Mouse (Mus musculus): ENCODE measurements around the gene Efna5. TPM values are rescaled to one million over a fixed set of nuclear protein-coding genes. Genes with fewer than 3 reads are reported as not detected.

The Efna5 gene
- polyA plus RNA-seq, 1 experiment, result 0.42 TPM

DNA sequence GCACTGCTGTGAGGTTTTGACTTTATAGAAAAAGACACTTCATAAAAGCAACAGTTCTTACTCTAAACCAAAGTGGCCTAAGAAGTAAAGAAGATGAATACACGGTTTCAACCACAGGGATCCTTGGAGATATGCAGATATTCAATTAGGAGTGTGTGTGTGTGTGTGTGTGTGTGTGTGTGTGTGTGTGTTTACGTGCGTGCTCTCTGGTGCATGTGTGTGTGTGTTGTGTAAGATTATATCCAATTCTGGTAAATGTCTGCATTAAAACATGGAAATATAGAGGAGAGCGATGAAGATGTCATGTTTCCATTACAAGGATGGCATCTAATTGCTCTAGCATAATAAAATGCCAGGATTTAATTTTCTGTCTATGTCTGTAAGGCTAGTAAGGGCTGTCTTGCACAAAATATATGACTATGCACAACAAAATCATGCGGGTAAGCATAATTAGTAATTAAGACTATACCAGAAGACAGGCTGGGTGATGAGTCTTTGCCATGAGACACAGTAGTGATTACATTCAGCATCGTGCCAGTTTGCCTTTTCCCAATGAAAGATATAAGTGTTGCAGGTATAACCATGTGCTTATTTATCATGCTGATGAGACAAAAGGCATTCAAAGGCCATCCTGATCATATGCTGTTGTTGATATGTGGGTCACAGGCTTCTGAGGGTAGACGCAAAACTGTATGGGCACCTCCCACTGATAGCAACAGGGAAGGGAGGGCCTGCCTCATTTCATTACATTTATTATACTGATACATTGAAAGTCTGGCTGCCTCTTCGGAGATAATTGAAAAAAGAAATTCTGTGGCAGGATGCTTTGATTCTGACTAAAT, 256.1 kb downstream of the Efna5 start:
- H3K27ac ChIP-seq (ENCODE audit: control insufficient read depth, insufficient read depth, low read depth, low read length), result no peak overlapping the region
- H3K36me3 ChIP-seq (ENCODE audit: control insufficient read depth, insufficient read depth, low read length), result no peaks in the 10 kb centered on the region
- no peak overlapping the region for H3K4me3 ChIP-seq (ENCODE audit: control insufficient read depth, low read depth, low read length)
- no peaks in the 10 kb centered on the region; the same call in 1 of the 2 replicates for H3K4me1 ChIP-seq (ENCODE audit: control insufficient read depth, insufficient read depth, low read length)
- TF ChIP-seq CTCF (IDR thresholded peaks at IDR 0.05; ENCODE audit: control insufficient read depth, insufficient read depth, insufficient replicate concordance, low read depth, low read length) (no peak), POLR2A (IDR thresholded peaks at IDR 0.05; ENCODE audit: control insufficient read depth, low read depth, low read length) (no peak)
- no peaks in the 10 kb centered on the region for H3K27me3 ChIP-seq (ENCODE audit: control insufficient read depth, insufficient read depth, low read length)

DNA sequence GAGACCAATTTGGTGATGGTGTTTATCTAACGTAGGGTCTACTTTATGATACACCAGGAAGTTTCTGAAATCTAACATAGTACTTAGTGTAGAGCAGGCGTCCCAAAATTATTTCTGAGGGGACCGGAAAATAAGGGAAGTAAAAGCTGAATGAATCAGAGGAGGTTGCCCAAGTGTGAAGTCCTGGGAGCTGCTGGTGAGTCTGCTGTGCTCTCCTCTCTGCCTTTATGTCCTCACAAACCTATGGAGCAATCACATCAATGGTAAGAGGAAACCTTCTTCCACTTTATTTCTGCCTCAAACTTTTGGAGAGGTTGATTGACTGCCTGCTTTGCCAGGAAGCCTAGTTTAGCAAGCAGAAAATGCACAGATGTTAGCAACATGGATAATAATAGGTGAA, 257.9 kb downstream of the Efna5 start:
- no peak overlapping the region for H3K4me3 ChIP-seq (ENCODE audit: control insufficient read depth, low read depth, low read length)
- H3K4me1 ChIP-seq (ENCODE audit: control insufficient read depth, insufficient read depth, low read length), result no peaks in the 10 kb centered on the region; the same call in 1 of the 2 replicates
- no peaks in the 10 kb centered on the region for H3K36me3 ChIP-seq (ENCODE audit: control insufficient read depth, insufficient read depth, low read length)
- no peaks in the 10 kb centered on the region for H3K27me3 ChIP-seq (ENCODE audit: control insufficient read depth, insufficient read depth, low read length)
- TF ChIP-seq POLR2A (IDR thresholded peaks at IDR 0.05; ENCODE audit: control insufficient read depth, low read depth, low read length) (no peak), CTCF (IDR thresholded peaks at IDR 0.05; ENCODE audit: control insufficient read depth, insufficient read depth, insufficient replicate concordance, low read depth, low read length) (no peak)
- H3K27ac ChIP-seq (ENCODE audit: control insufficient read depth, insufficient read depth, low read depth, low read length), result no peak overlapping the region

GRCm38 (mm10) chr17:62622481-62622880, 258.6 kb downstream of the Efna5 start:
- TF ChIP-seq CTCF (IDR thresholded peaks at IDR 0.05; ENCODE audit: control insufficient read depth, insufficient read depth, insufficient replicate concordance, low read depth, low read length) (no peak), POLR2A (IDR thresholded peaks at IDR 0.05; ENCODE audit: control insufficient read depth, low read depth, low read length) (no peak)
- Histone ChIP-seq H3K27ac (ENCODE audit: control insufficient read depth, insufficient read depth, low read depth, low read length) (no peak overlapping the region), H3K4me1 (ENCODE audit: control insufficient read depth, insufficient read depth, low read length) (no peaks in the 10 kb centered on the region; the same call in 1 of the 2 replicates), H3K27me3 (ENCODE audit: control insufficient read depth, insufficient read depth, low read length) (no peaks in the 10 kb centered on the region), H3K36me3 (ENCODE audit: control insufficient read depth, insufficient read depth, low read length) (no peaks in the 10 kb centered on the region), H3K4me3 (ENCODE audit: control insufficient read depth, low read depth, low read length) (no peak overlapping the region)

DNA sequence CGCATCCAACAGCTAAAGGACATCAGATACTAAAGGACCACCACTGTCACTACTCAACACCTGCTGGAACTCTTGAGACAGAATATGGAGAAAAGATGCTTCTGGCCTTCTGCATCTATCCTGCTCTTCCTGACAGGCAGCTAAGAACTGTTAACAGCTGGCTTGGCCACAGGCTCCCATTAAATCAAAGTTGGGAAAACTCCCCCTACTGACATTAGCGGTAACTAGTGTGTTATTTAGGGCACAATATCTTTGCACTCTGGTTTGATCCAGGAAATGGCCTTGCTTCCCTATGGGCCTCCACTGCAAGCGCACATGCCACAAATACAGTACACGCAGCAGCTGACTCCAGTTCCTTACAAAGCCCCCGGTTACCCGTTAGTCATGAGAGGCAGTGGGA, 266.0 kb downstream of the Efna5 start:
- TF ChIP-seq CTCF (IDR thresholded peaks at IDR 0.05; ENCODE audit: control insufficient read depth, insufficient read depth, insufficient replicate concordance, low read depth, low read length) (no peak), POLR2A (IDR thresholded peaks at IDR 0.05; ENCODE audit: control insufficient read depth, low read depth, low read length) (no peak)
- no peak overlapping the region for H3K4me3 ChIP-seq (ENCODE audit: control insufficient read depth, low read depth, low read length)
- no peak overlapping the region for H3K27ac ChIP-seq (ENCODE audit: control insufficient read depth, insufficient read depth, low read depth, low read length)
- H3K4me1 ChIP-seq (ENCODE audit: control insufficient read depth, insufficient read depth, low read length), result no peaks in the 10 kb centered on the region
- no peaks in the 10 kb centered on the region for H3K36me3 ChIP-seq (ENCODE audit: control insufficient read depth, insufficient read depth, low read length)
- no peaks in the 10 kb centered on the region for H3K27me3 ChIP-seq (ENCODE audit: control insufficient read depth, insufficient read depth, low read length)

DNA sequence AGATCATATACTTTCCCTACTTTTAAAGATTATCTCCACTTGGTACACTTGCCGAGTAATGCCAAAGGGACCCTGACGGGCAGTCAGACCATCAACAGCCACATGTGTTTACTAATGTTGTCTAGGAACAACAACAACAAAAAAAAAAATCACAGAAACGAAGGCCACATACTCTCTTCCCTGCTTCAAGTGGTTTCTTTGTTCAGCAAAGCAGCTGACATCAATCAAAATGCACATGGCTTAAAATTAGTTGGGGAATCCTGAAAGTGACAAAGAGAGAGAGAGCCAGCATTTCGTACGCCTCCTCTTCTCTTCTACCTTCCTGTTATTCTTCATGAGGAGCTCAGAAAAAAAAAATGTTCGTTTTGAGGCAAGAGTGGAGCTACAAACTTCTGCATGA, 266.4 kb downstream of the Efna5 start:
- H3K27me3 ChIP-seq (ENCODE audit: control insufficient read depth, insufficient read depth, low read length), result no peaks in the 10 kb centered on the region
- no peak overlapping the region for H3K27ac ChIP-seq (ENCODE audit: control insufficient read depth, insufficient read depth, low read depth, low read length)
- TF ChIP-seq CTCF (IDR thresholded peaks at IDR 0.05; ENCODE audit: control insufficient read depth, insufficient read depth, insufficient replicate concordance, low read depth, low read length), result no peak
- no peak for TF ChIP-seq POLR2A (IDR thresholded peaks at IDR 0.05; ENCODE audit: control insufficient read depth, low read depth, low read length)
- H3K4me1 ChIP-seq (ENCODE audit: control insufficient read depth, insufficient read depth, low read length), result no peaks in the 10 kb centered on the region
- no peaks in the 10 kb centered on the region for H3K36me3 ChIP-seq (ENCODE audit: control insufficient read depth, insufficient read depth, low read length)
- H3K4me3 ChIP-seq (ENCODE audit: control insufficient read depth, low read depth, low read length), result no peak overlapping the region

DNA sequence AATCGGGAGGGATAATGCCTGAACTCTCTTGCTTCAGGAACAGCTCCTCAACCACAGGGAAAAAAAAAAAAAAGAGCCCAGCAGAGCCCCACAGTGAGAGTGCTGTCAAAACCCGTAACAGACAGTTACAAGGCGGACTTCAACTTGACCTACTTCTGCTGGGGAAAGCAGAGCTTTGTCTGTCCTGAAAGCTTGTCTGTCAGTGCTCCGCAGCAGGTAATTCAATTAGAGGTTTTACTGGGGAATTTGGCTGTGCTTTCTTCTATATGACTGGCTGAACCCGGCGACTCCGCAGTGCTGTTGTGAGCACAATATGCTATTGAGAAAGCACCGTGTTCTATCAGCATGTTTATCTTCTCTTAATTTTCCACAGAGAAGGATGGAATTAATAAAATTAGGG, 266.9 kb downstream of the Efna5 start:
- Histone ChIP-seq H3K36me3 (ENCODE audit: control insufficient read depth, insufficient read depth, low read length) (no peaks in the 10 kb centered on the region), H3K4me1 (ENCODE audit: control insufficient read depth, insufficient read depth, low read length) (no peaks in the 10 kb centered on the region), H3K27me3 (ENCODE audit: control insufficient read depth, insufficient read depth, low read length) (no peaks in the 10 kb centered on the region), H3K4me3 (ENCODE audit: control insufficient read depth, low read depth, low read length) (no peak overlapping the region), H3K27ac (ENCODE audit: control insufficient read depth, insufficient read depth, low read depth, low read length) (no peak overlapping the region)
- TF ChIP-seq CTCF (IDR thresholded peaks at IDR 0.05; ENCODE audit: control insufficient read depth, insufficient read depth, insufficient replicate concordance, low read depth, low read length) (no peak), POLR2A (IDR thresholded peaks at IDR 0.05; ENCODE audit: control insufficient read depth, low read depth, low read length) (no peak)

DNA sequence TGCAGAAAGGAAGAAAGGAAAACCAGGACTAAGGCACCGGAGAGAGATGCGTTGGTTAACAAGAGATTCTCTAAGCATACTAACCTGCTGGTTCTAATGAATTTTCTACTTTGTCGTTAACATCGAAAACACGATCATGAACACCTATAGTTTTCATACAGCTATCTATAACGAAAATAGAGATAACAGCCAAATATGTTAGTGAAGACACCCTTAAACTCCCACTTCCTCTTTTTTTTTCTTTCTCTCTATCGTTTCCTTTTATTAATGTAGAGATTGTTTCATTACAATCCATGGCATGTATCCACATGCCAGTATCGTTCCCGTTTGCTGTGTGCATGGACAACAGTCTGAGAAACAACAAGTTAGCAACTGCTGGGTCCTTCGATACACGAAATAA, 267.9 kb downstream of the Efna5 start:
- Histone ChIP-seq H3K27me3 (ENCODE audit: control insufficient read depth, insufficient read depth, low read length) (no peaks in the 10 kb centered on the region), H3K4me3 (ENCODE audit: control insufficient read depth, low read depth, low read length) (no peak overlapping the region), H3K36me3 (ENCODE audit: control insufficient read depth, insufficient read depth, low read length) (no peaks in the 10 kb centered on the region), H3K4me1 (ENCODE audit: control insufficient read depth, insufficient read depth, low read length) (no peaks in the 10 kb centered on the region), H3K27ac (ENCODE audit: control insufficient read depth, insufficient read depth, low read depth, low read length) (no peak overlapping the region)
- TF ChIP-seq POLR2A (IDR thresholded peaks at IDR 0.05; ENCODE audit: control insufficient read depth, low read depth, low read length) (no peak), CTCF (IDR thresholded peaks at IDR 0.05; ENCODE audit: control insufficient read depth, insufficient read depth, insufficient replicate concordance, low read depth, low read length) (no peak)

Data from testis, adult 2 months (tissue).